Mouse (Mus musculus) erythroid progenitor cell, adult 5-6 weeks (primary cell): ENCODE data around the gene Palld. TPM values are rescaled to one million over a fixed set of nuclear protein-coding genes. Genes with fewer than 3 reads are reported as not detected.

ENCODE experiments used
- ATAC-seq: replicated peaks from 2 replicates; pipeline ENCODE4 v1.8.0; 2016; ENCODE audit warnings: moderate number of reproducible peaks, mild to moderate bottlenecking, moderate TSS enrichment, inconsistent platforms; ENCODE audit not compliant: poor library complexity, low FRiP score, severe bottlenecking
- total RNA-seq, 2 experiments: library from RNA; stranded (forward) in 1 of 2; stranded (reverse) in 1 of 2; fragments of 150-400 nt in 1 of 2; fragments of 186-747, 209-891 nt in 1 of 2; gene quantifications; 2 replicates each; pipeline versions ENCODE4 v1.2.3 to v1.2.4; 2015 to 2017; ENCODE audit warnings: low replicate concordance in 2 of 2

The Palld gene
- total RNA-seq, 2 experiments from 2014 or later, result 3.8 TPM; not detected in 1

- ATAC-seq, result no peak
These were observed 256.2 kb downstream of the Palld start for GRCm38 (mm10) chr8:61646195-61646835.

- ATAC-seq, result no peak
These were observed 256.8 kb downstream of the Palld start for GRCm38 (mm10) chr8:61645642-61646041.

DNA sequence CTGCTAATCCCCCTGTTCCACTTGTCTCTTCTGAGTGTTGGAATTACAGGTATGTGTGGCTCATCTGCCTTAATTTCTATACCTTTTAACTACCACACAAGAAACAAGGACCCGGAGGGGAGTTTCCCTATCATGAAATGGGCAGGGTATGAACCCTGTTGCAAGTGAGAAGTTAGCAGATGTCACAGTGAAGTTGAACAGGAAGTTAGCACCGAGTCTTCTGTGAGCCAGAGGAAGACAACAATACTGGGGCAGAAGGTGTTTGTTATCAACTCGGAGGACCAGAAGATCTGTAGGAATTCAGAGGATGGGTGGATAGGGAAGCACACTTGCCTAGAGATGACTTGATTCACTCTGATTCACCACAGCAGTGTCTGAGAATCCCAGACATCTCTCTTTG, 259.3 kb downstream of the Palld start:
- ATAC-seq, result no peak

DNA sequence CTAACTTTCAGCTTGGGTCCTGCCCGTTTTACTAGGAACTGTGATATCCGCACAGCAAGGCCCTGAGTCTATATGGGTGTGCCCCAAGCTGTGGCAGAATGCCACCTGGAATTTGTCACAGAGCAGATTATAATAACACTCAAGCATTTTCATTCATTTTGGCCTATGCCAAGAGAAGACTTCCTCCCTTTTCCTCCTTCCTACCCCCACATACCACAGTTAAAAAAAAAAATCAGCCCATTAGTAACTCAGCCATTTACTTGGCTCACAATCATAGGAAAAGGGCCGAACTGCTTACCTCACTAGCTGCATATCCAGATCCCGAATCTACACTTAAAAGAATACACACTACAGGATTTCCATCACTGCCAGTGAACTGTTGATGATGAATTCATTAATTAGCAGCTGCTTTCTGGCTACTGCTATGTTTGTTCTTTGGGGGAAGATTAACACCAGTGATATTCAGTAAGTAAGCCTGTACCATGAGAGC, 260.1 kb downstream of the Palld start:
- ATAC-seq, result no peak

GRCm38 (mm10) chr8:61639596-61639995, 262.9 kb downstream of the Palld start:
- no peak for ATAC-seq

DNA sequence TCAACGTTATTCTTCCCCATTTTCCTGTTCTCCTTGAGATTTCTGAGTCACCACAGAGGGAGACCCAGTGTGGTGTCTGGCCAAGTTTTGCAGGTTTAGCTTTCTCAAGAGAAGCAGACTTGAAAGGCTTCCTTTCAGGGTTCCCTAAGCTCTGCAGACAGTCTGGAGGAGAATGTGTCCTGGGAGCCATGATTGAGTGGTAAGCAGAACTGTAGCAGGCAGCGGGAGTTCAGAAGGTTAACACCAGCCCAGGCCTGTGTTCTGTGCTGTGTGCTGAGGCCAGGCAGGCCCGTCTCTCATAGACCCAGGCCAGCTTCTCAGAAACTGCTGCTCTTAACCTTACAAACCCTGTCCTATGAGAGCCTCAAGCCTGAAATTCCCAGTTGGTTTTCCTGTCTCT, 263.5 kb downstream of the Palld start:
- no peak for ATAC-seq

- no peak for ATAC-seq
These were observed 264.8 kb downstream of the Palld start for GRCm38 (mm10) chr8:61637736-61638135.

DNA sequence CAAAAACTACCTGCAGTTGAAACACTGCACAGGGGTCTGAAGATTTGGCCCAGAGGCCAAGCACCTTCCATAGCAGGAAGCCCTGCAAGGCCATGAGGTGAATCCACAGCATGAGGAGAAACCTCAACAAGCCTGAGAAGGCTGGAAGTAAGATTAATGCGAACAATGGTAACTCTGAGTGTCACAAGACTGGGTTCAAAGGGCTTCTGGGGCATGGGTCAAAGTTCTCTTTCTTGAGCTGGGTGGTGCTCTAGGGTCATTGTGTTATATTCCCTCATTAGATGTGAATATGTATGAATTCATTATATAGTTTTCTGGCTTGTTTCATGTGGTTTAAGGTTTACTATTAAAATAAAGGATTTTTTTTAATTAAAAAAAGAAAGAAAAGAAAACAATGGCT, 267.7 kb downstream of the Palld start:
- no peak for ATAC-seq

GRCm38 (mm10) chr8:61632331-61632730, 270.2 kb downstream of the Palld start:
- no peak for ATAC-seq

GRCm38 (mm10) chr8:61629631-61629968, 272.9 kb downstream of the Palld start:
- ATAC-seq, result no peak

GRCm38 (mm10) chr8:61628938-61629630, 273.4 kb downstream of the Palld start:
- ATAC-seq, result no peak

- ATAC-seq, result no peak
These were observed 276.1 kb downstream of the Palld start for GRCm38 (mm10) chr8:61626246-61626952.

GRCm38 (mm10) chr8:61625656-61626210, 276.8 kb downstream of the Palld start:
- no peak for ATAC-seq

DNA sequence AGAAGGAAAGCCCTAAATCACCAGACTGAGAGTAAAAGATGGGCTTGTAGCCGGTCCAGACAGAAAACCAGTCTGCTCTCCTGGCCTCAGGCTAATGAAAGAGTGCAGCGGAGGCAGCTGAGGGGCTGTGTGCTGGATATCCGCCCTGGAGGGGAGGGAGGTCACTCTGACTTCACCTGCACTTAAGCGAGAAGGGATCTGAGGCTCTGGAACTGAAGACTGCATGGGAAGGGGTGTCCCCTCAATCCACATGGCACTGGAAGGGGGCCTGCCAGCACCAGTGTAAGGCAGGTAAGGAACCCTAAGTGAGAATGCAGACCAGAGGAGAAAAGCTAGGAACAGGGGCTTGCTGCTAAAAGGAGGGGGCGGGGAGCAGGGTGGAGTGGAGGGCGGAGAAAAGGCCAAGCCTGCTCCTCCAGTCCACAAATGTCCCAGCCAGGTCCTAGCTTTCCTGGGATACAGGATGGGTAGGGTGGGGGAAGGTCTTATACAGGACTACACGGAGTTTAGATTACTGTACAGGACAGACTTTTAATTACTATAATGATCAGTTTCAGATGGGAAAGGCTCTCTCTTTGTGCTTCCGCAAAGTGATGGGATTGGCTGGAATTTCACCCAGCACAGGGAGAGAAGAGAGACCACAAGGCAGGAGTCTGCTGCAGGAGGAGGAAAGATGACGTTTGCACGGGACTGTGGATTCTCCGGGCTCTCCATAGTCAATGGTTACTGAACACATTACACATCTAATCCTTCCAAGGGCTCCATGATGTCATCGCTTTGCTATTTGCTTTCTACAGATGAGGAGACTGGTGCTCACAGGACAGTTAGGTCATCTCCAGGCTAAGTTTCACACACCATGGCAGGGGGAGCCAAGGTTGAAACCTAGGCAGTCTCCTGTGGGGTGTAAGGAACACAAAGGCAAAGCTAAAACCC, 278.7 kb downstream of the Palld start:
- no peak for ATAC-seq

DNA sequence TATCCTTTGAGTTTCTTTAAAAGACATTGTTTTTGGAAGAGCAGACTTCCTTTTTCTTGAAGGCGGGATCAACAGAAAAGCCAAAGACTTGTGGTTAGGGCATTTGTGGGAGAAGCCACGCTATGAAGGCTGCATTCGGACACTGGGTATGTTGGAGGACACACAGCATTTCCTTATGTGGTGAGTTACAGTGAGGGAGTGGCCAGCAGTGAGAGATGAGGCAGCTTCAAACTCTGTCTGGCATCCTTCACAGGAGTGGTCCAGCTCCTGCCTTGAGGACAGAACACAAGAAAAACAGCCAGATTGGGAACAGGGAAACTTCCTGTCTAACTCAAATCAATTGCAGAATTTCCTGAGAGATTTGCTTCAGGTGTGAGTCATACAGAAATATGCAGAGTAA, 281.2 kb downstream of the Palld start:
- no peak for ATAC-seq

DNA sequence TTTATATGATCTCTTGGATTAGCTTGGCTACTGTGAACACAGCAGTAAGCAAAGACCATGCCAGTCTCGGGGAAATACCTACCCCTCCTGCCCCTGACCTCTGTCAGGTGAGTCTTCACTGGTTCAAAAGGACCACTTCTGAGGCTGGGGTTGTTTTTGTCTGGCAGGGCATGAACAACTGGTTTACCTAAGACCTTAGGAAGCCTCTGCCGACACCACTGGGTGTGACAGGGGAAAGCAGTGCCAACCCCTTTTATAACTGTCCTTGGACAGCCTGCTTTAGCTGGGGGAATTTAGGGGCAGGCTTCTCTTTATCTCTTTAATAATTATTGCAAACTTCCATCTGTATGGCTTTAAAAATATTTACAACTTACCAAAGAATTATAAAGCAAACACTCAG, 284.8 kb downstream of the Palld start:
- ATAC-seq, result no peak

DNA sequence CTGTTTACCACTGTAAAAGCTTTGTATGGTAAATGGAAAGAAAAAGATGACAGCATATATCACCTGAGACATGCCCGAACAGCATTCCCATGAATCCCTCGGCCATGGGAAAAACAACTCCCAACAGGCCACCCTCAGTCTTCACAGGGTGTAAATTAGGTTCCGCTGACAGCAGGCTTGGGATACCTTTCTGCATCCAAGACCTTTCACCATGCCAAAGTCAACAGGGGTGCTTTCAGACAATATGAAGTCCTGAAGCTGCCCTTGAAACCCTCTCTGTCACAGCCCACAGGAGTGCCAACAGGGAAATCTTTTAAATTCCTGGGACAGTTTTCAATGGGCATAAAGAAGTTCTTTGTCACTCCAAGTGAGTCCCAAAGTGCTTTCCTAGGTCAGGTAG, 285.4 kb downstream of the Palld start:
- no peak for ATAC-seq

GRCm38 (mm10) chr8:61615711-61616697, 286.5 kb downstream of the Palld start:
- no peak for ATAC-seq

DNA sequence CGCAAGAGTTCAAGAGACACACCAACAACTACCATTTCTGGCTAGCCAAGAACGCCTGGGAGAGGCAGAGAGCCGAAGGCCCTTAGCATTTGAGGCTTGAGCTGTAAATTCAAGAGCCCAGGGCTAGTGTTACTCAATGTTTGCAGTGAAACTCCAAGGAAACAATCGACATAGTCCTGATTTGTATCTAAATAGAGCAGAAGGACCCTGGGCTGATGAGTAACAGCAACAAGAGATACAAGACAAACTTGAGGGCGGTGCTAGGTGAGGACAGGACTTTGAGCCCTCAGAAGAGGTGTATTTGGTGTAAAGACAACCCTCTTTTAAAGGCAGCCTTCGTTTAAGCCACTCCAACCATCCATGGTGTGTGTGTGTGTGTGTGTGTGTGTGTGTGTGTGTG, 290.7 kb downstream of the Palld start:
- no peak for ATAC-seq
